Mouse (Mus musculus) gastrocnemius, postnatal 10 days (tissue): ENCODE data around the gene Mfsd14a. TPM values are rescaled to one million over a fixed set of nuclear protein-coding genes. Genes with fewer than 3 reads are reported as not detected.
A peak's percentile ranks its signal among the peaks of the same experiment; 100 is the strongest.
"Not testable (repeated sequence)": the region's sequence is repeated elsewhere in the genome, so short reads cannot be mapped to it uniquely, and the experiment has no call there.

Experiments
- DNase-seq: peaks from one replicate; pipeline ENCODE4 v3.0.0; 2021; ENCODE audit warnings: mixed read lengths
- long read RNA-seq, 2 experiments: library from polyadenylated mRNA; stranded (forward); transcript quantifications; one replicate each; pipeline ENCODE4 v2.0.0; 2021
- total RNA-seq, 2 experiments: library from RNA; stranded (reverse); gene quantifications; 2 replicates each; pipeline ENCODE4 v1.2.3; 2021

Gene Mfsd14a
- total RNA-seq = 10 to 100 TPM; 15.9 to 20.0 TPM
- long read RNA-seq, experiment 1, transcript Mfsd14a-201 (12 exons, 2,782 nt) = major isoform, 44 of 49 reads
- long read RNA-seq, experiment 1, partial matches to known transcripts = 2 of 49 reads
- long read RNA-seq, experiment 1, other reads (novel, unspliced or antisense) = 3 of 49 reads
- long read RNA-seq, experiment 2, transcript Mfsd14a-201 (12 exons, 2,782 nt) = major isoform, 35 of 41 reads
- long read RNA-seq, experiment 2, partial matches to known transcripts = 1 of 41 reads
- long read RNA-seq, experiment 2, other reads (novel, unspliced or antisense) = 5 of 41 reads

GRCm38 (mm10) chr3:116662463-116662863 is at the start of gene Mfsd14a:
Gene Mfsd14a, minus strand, starts transcription at chr3:116662677.
- peak; percentile 100 for DNase-seq

- DNase-seq = peak; percentile 83
Observed at GRCm38 (mm10) chr3:116711624-116712435, 49.4 kb upstream of the Mfsd14a start.

- no peak for DNase-seq
Observed at GRCm38 (mm10) chr3:116710941-116711340, 48.5 kb upstream of the Mfsd14a start.

GRCm38 (mm10) chr3:116705637-116706204 is 43.2 kb upstream of the Mfsd14a start:
- DNase-seq = no peak

GRCm38 (mm10) chr3:116703835-116704234 is 41.4 kb upstream of the Mfsd14a start:
- no peak for DNase-seq

GRCm38 (mm10) chr3:116702647-116703272 is 40.3 kb upstream of the Mfsd14a start:
- no peak for DNase-seq

GRCm38 (mm10) chr3:116701601-116702000 is 39.1 kb upstream of the Mfsd14a start:
- DNase-seq = no peak

GRCm38 (mm10) chr3:116698786-116699185 is 36.3 kb upstream of the Mfsd14a start:
- DNase-seq = no peak

GRCm38 (mm10) chr3:116695666-116695985 is 33.1 kb upstream of the Mfsd14a start:
- DNase-seq = no peak

GRCm38 (mm10) chr3:116694955-116695665 is 32.6 kb upstream of the Mfsd14a start:
- DNase-seq = no peak

- no peak for DNase-seq
Observed at GRCm38 (mm10) chr3:116694312-116694711, 31.8 kb upstream of the Mfsd14a start.

- DNase-seq = no peak
Observed at GRCm38 (mm10) chr3:116681160-116681559, 18.7 kb upstream of the Mfsd14a start, which contains the start of gene Gm43191. Gene Gm43191, minus strand, starts transcription at chr3:116681260.

GRCm38 (mm10) chr3:116664281-116664680 is 1.8 kb upstream of the Mfsd14a start:
- not testable (repeated sequence) for DNase-seq

- DNase-seq = peak; percentile 57
Observed at GRCm38 (mm10) chr3:116661870-116662414, 535 bp downstream of the Mfsd14a start.

GRCm38 (mm10) chr3:116661288-116661869 is 1.1 kb downstream of the Mfsd14a start:
- DNase-seq = no peak

- DNase-seq = no peak
Observed at GRCm38 (mm10) chr3:116659856-116660430, 2.5 kb downstream of the Mfsd14a start.

GRCm38 (mm10) chr3:116658928-116659565 is 3.4 kb downstream of the Mfsd14a start:
- DNase-seq = no peak

GRCm38 (mm10) chr3:116656184-116656965 is 6.1 kb downstream of the Mfsd14a start:
- DNase-seq = no peak

GRCm38 (mm10) chr3:116654051-116654450 is 8.4 kb downstream of the Mfsd14a start:
- not testable (repeated sequence) for DNase-seq
